ENCODE assay signal across 8 mouse cellular contexts in genomic region chr3:93445165-93445705, GRCm38 (mm10). TPM values are rescaled to one million over a fixed set of nuclear protein-coding genes. Genes with fewer than 3 reads are reported as not detected.
A peak's percentile ranks its signal among the peaks of the same experiment; 100 is the strongest.
DNase-seq lines count a peak whose midpoint lies in the region; ATAC-seq and TF ChIP-seq lines count a peak whose summit lies in the region.

No protein-coding gene starts in this region.

- no peaks in the 10 kb centered on the region for H3K36me3 ChIP-seq in kidney, adult 2 months (ENCODE audit: control insufficient read depth, insufficient read depth, low read length)
- no peaks in the 10 kb centered on the region for H3K36me3 ChIP-seq in liver, adult 2 months (ENCODE audit: control insufficient read depth, insufficient read depth, low read length)
- no peaks in the 10 kb centered on the region for H3K36me3 ChIP-seq in neural tube, embryonic 11.5 days (ENCODE audit: control insufficient read depth, insufficient read depth, low read length)

- H3K27me3 ChIP-seq in kidney, adult 2 months (replicated peaks; ENCODE audit: control insufficient read depth, insufficient read depth, low read length): no peaks in the 10 kb centered on the region
- H3K27me3 ChIP-seq in liver, adult 2 months (ENCODE audit: control insufficient read depth, insufficient read depth, low read length): peaks cover 4% of the 10 kb centered on the region; the same call in 1 of the 2 replicates
- H3K27me3 ChIP-seq in neural tube, embryonic 11.5 days (ENCODE audit: control insufficient read depth, insufficient read depth, low read length): peaks cover 33% of the 10 kb centered on the region

- H3K4me1 ChIP-seq in kidney, adult 2 months (ENCODE audit: control insufficient read depth, insufficient read depth, low read length): peaks cover 6% of the 10 kb centered on the region; the same call in 1 of the 2 replicates
- peaks cover 17% of the 10 kb centered on the region for H3K4me1 ChIP-seq in liver, adult 2 months (ENCODE audit: control insufficient read depth, insufficient read depth, low read length)
- peaks cover 5% of the 10 kb centered on the region; the same call in 1 of the 2 replicates for H3K4me1 ChIP-seq in neural tube, embryonic 11.5 days (ENCODE audit: control insufficient read depth, insufficient read depth, low read length)

- H3K4me3 ChIP-seq in kidney, adult 2 months (ENCODE audit: insufficient read depth, low read depth, low read length): peak overlapping the region; percentile 61
- peak overlapping the region; percentile 22; the same call in 1 of the 2 replicates for H3K4me3 ChIP-seq in liver, adult 2 months (ENCODE audit: insufficient read depth, low read depth, low read length)
- H3K4me3 ChIP-seq in neural tube, embryonic 11.5 days (ENCODE audit: low read depth, low read length): peak overlapping the region; percentile 39

- no peak; the same call in 1 of the 2 replicates for ATAC-seq in neural tube, embryonic 11.5 days (ENCODE audit: insufficient read depth, low FRiP score, low TSS enrichment)
- no peak for ATAC-seq in activated CD4-positive, CD25-positive, alpha-beta regulatory T cell, adult 4 months

- under 1% methylated on average over 36 of the region's 36 CpGs for WGBS in kidney, adult 2 months
- under 1% methylated on average over 36 of the region's 36 CpGs for WGBS in liver, adult 2 months
- WGBS in neural tube, embryonic 11.5 days: under 1% methylated on average over 36 of the region's 36 CpGs

- peak overlapping the region; percentile 86 for H3K4me2 ChIP-seq in neural tube, embryonic 11.5 days (ENCODE audit: low read depth)

- no peak overlapping the region for H3K9ac ChIP-seq in liver, adult 2 months (ENCODE audit: low read depth, low read length)
- peak overlapping the region; percentile 55 for H3K9ac ChIP-seq in neural tube, embryonic 11.5 days (ENCODE audit: low read length)

- TF ChIP-seq CTCF in kidney, adult 2 months (conservative IDR thresholded peaks at IDR 0.05; ENCODE audit: insufficient read depth, insufficient read length, low read depth, low read length): no peak
- no peak for TF ChIP-seq CTCF in liver, adult 2 months (IDR thresholded peaks at IDR 0.05; ENCODE audit: low read depth, low read length)

- H3K9me3 ChIP-seq in neural tube, embryonic 11.5 days (ENCODE audit: control insufficient read depth, low read length): no peaks in the 10 kb centered on the region

- TF ChIP-seq POLR2A in kidney, adult 2 months (IDR thresholded peaks at IDR 0.05; ENCODE audit: low read depth, low read length): no peak
- TF ChIP-seq POLR2A in liver, adult 2 months (IDR thresholded peaks at IDR 0.05; ENCODE audit: extremely low read depth, insufficient read depth, low read length): no peak

- peak; percentile 3 for DNase-seq in cerebellum, adult 8-10 months
- no peak for DNase-seq in cerebellum, adult 9-10 months
- peak; percentile 3 for DNase-seq in adrenal gland, postnatal 25 days
- peak; percentile 33 to 50 for DNase-seq in frontal cortex, postnatal 36 days (ENCODE audit: low spot score in 2 of 2)
- DNase-seq in kidney, adult 2 months: peak; percentile 76
- peak; percentile 35 for DNase-seq in liver, adult 2 months (ENCODE audit: extremely low read depth, low read depth, low spot score)
- peak; percentile 53 for DNase-seq in neural tube, embryonic 11.5 days (ENCODE audit: low spot score)

- H3K79me2 ChIP-seq in liver, adult 2 months (ENCODE audit: control insufficient read depth, insufficient read depth, low read length): no peaks in the 10 kb centered on the region

- H3K27ac ChIP-seq in kidney, adult 2 months (ENCODE audit: insufficient read depth, low read depth, low read length): peak overlapping the region; percentile 29
- no peak overlapping the region for H3K27ac ChIP-seq in liver, adult 2 months (replicated peaks; ENCODE audit: insufficient read depth, low read depth, low read length)
- no peak overlapping the region for H3K27ac ChIP-seq in neural tube, embryonic 11.5 days (ENCODE audit: low read depth, low read length)

RNA-seq across cellular contexts. Expression of gene Tchh, which starts 3.1 kb away (rescaled TPM):
- 0.70 and 1.2 TPM in 2 replicates for total RNA-seq in adrenal gland, postnatal 25 days (2021)
- polyA plus RNA-seq in kidney, adult 2 months (2012; rRNA removed): 0.83 and 1.5 TPM in 2 replicates
- under 0.01 and 0.09 TPM in 2 replicates for total RNA-seq in liver, adult 2 months (2014; rRNA removed)
- polyA plus RNA-seq in liver, adult 2 months (2012; rRNA removed): 0.02 and 0.04 TPM in 2 replicates
- 1.1 TPM in 2 replicates for polyA plus RNA-seq in neural tube, embryonic 11.5 days (2014; fragmentation: Nextera tagmentation; extraction: Ambion mirVana)
- polyA plus RNA-seq in activated CD4-positive, CD25-positive, alpha-beta regulatory T cell, adult 4 months (2017; shearing (Covaris generic)): not detected

RNA-seq across cellular contexts. Expression of gene Tchhl1, which starts 23.3 kb away (rescaled TPM):
- 0.58 and 1.5 TPM in 2 replicates for total RNA-seq in adrenal gland, postnatal 25 days (2021)
- 0.34 and 0.47 TPM in 2 replicates for polyA plus RNA-seq in kidney, adult 2 months (2012; rRNA removed)
- total RNA-seq in liver, adult 2 months (2014; rRNA removed): not detected in 2 replicates
- not detected in 2 replicates for polyA plus RNA-seq in liver, adult 2 months (2012; rRNA removed)
- polyA plus RNA-seq in neural tube, embryonic 11.5 days (2014; fragmentation: Nextera tagmentation; extraction: Ambion mirVana): not detected in 2 replicates
- polyA plus RNA-seq in activated CD4-positive, CD25-positive, alpha-beta regulatory T cell, adult 4 months (2017; shearing (Covaris generic)): not detected

RNA-seq across cellular contexts. Expression of gene Rptn, which starts 51.7 kb away (rescaled TPM):
- not detected in 2 replicates for total RNA-seq in adrenal gland, postnatal 25 days (2021)
- polyA plus RNA-seq in kidney, adult 2 months (2012; rRNA removed): not detected in 2 replicates
- not detected in 2 replicates for total RNA-seq in liver, adult 2 months (2014; rRNA removed)
- not detected in 2 replicates for polyA plus RNA-seq in liver, adult 2 months (2012; rRNA removed)
- polyA plus RNA-seq in neural tube, embryonic 11.5 days (2014; fragmentation: Nextera tagmentation; extraction: Ambion mirVana): not detected in 2 replicates
- under 1 TPM in 1 of 2 experiments, not detected in 1; 0.11 TPM for polyA plus RNA-seq in activated CD4-positive, CD25-positive, alpha-beta regulatory T cell, adult 4 months (2017; shearing (Covaris generic))
